Mouse (Mus musculus): ENCODE measurements around the gene Slc25a39. TPM values are rescaled to one million over a fixed set of nuclear protein-coding genes. Genes with fewer than 3 reads are reported as not detected.
"Not testable (repeated sequence)": the region's sequence is repeated elsewhere in the genome, so short reads cannot be mapped to it uniquely, and the experiment has no call there.

Gene Slc25a39
- total RNA-seq, 1 experiment from 2014 or later: 35.4 TPM

- no peak for ATAC-seq (replicated peaks; ENCODE audit: low read depth, poor library complexity, severe bottlenecking)
Measured at GRCm38 (mm10) chr11:102376196-102376835, 31.4 kb downstream of the Slc25a39 start.

- ATAC-seq (replicated peaks; ENCODE audit: low read depth, poor library complexity, severe bottlenecking): peak; percentile 72
Measured at GRCm38 (mm10) chr11:102375196-102376173, 32.3 kb downstream of the Slc25a39 start.

GRCm38 (mm10) chr11:102374108-102374725 is 33.5 kb downstream of the Slc25a39 start:
- ATAC-seq (replicated peaks; ENCODE audit: low read depth, poor library complexity, severe bottlenecking): no peak

- no peak for ATAC-seq (replicated peaks; ENCODE audit: low read depth, poor library complexity, severe bottlenecking)
Measured at GRCm38 (mm10) chr11:102373646-102374045, 34.1 kb downstream of the Slc25a39 start.

GRCm38 (mm10) chr11:102372936-102373335 is 34.8 kb downstream of the Slc25a39 start:
- no peak for ATAC-seq (replicated peaks; ENCODE audit: low read depth, poor library complexity, severe bottlenecking)

GRCm38 (mm10) chr11:102371926-102372685 is 35.6 kb downstream of the Slc25a39 start:
- ATAC-seq (replicated peaks; ENCODE audit: low read depth, poor library complexity, severe bottlenecking): no peak

- no peak for ATAC-seq (replicated peaks; ENCODE audit: low read depth, poor library complexity, severe bottlenecking)
Measured at GRCm38 (mm10) chr11:102370285-102370684, 37.5 kb downstream of the Slc25a39 start.

GRCm38 (mm10) chr11:102369263-102369662 is 38.5 kb downstream of the Slc25a39 start:
- ATAC-seq (replicated peaks; ENCODE audit: low read depth, poor library complexity, severe bottlenecking): no peak

- ATAC-seq (replicated peaks; ENCODE audit: low read depth, poor library complexity, severe bottlenecking): peak; percentile 19; the same call in 1 of the 2 replicates
Measured at GRCm38 (mm10) chr11:102368347-102368746, 39.4 kb downstream of the Slc25a39 start.

GRCm38 (mm10) chr11:102367504-102368280 is 40.1 kb downstream of the Slc25a39 start:
- no peak for ATAC-seq (replicated peaks; ENCODE audit: low read depth, poor library complexity, severe bottlenecking)

- not testable (repeated sequence) for ATAC-seq (replicated peaks; ENCODE audit: low read depth, poor library complexity, severe bottlenecking)
Measured at GRCm38 (mm10) chr11:102366103-102366502, 41.6 kb downstream of the Slc25a39 start, which contains the start of gene Slc4a1. Gene Slc4a1 (minus strand): TSS chr11:102366203.

- ATAC-seq (replicated peaks; ENCODE audit: low read depth, poor library complexity, severe bottlenecking): no peak
Measured at GRCm38 (mm10) chr11:102365699-102366098, 42.0 kb downstream of the Slc25a39 start.

- no peak for ATAC-seq (replicated peaks; ENCODE audit: low read depth, poor library complexity, severe bottlenecking)
Measured at GRCm38 (mm10) chr11:102364570-102365371, 43.0 kb downstream of the Slc25a39 start.

GRCm38 (mm10) chr11:102363623-102364022 is 44.1 kb downstream of the Slc25a39 start:
- ATAC-seq (replicated peaks; ENCODE audit: low read depth, poor library complexity, severe bottlenecking): peak; percentile 50; the same call in 1 of the 2 replicates

- no peak for ATAC-seq (replicated peaks; ENCODE audit: low read depth, poor library complexity, severe bottlenecking)
Measured at GRCm38 (mm10) chr11:102361776-102362495, 45.8 kb downstream of the Slc25a39 start.

- no peak for ATAC-seq (replicated peaks; ENCODE audit: low read depth, poor library complexity, severe bottlenecking)
Measured at GRCm38 (mm10) chr11:102358365-102358764, 49.4 kb downstream of the Slc25a39 start.

- ATAC-seq (replicated peaks; ENCODE audit: low read depth, poor library complexity, severe bottlenecking): no peak
Measured at GRCm38 (mm10) chr11:102356636-102357350, 51.0 kb downstream of the Slc25a39 start.

Measured in common myeloid progenitor, adult 5-6 weeks (primary cell).